Mouse (Mus musculus): ENCODE measurements at regions not wholly inside any gene's neighbourhood (a gene's known extent, or its start where the extent isn't known, plus 50 kb on each side); places are given as distances from the start of the nearest gene placed in this dataset.

GRCm38 (mm10) chr7:111157754-111158325 lies 75.0 kb upstream of the Eif4g2 start:
- no peak overlapping the region for H3K4me3 ChIP-seq (ENCODE audit: insufficient read depth, low read depth, low read length)
- peaks cover 17% of the 10 kb centered on the region for H3K4me1 ChIP-seq (ENCODE audit: control insufficient read depth, insufficient read depth, low read length)
- peak overlapping the region; percentile 30 for H3K27ac ChIP-seq (ENCODE audit: insufficient read depth, low read depth, low read length)
- TF ChIP-seq CTCF (IDR thresholded peaks at IDR 0.05; ENCODE audit: insufficient read depth, low read depth, low read length) (no peak), POLR2A (IDR thresholded peaks at IDR 0.05; ENCODE audit: insufficient read depth, low read depth, low read length) (no peak)
- WGBS: 60% methylated on average over 9 of the region's 9 CpGs

GRCm38 (mm10) chr7:111157287-111157686 lies 74.5 kb upstream of the Eif4g2 start:
- Histone ChIP-seq H3K4me1 (ENCODE audit: control insufficient read depth, insufficient read depth, low read length) (peaks cover 17% of the 10 kb centered on the region), H3K27ac (ENCODE audit: insufficient read depth, low read depth, low read length) (0 out of 2 replicates have a peak overlapping the region, but pooled peaks have one; percentile 30), H3K4me3 (ENCODE audit: insufficient read depth, low read depth, low read length) (no peak overlapping the region)
- TF ChIP-seq POLR2A (IDR thresholded peaks at IDR 0.05; ENCODE audit: insufficient read depth, low read depth, low read length): no peak
- TF ChIP-seq CTCF (IDR thresholded peaks at IDR 0.05; ENCODE audit: insufficient read depth, low read depth, low read length): no peak
- 3% methylated on average over 6 of the region's 6 CpGs for WGBS

GRCm38 (mm10) chr7:111156472-111157231 lies 73.8 kb upstream of the Eif4g2 start:
- peaks cover 17% of the 10 kb centered on the region for H3K4me1 ChIP-seq (ENCODE audit: control insufficient read depth, insufficient read depth, low read length)
- peak overlapping the region; percentile 76 for H3K27ac ChIP-seq (ENCODE audit: insufficient read depth, low read depth, low read length)
- WGBS: 28% methylated on average over 8 of the region's 8 CpGs
- no peak overlapping the region for H3K4me3 ChIP-seq (ENCODE audit: insufficient read depth, low read depth, low read length)
- no peak for TF ChIP-seq CTCF (IDR thresholded peaks at IDR 0.05; ENCODE audit: insufficient read depth, low read depth, low read length)
- no peak for TF ChIP-seq POLR2A (IDR thresholded peaks at IDR 0.05; ENCODE audit: insufficient read depth, low read depth, low read length)

- no peak for TF ChIP-seq POLR2A (IDR thresholded peaks at IDR 0.05; ENCODE audit: insufficient read depth, low read depth, low read length)
- no peak for TF ChIP-seq CTCF (IDR thresholded peaks at IDR 0.05; ENCODE audit: insufficient read depth, low read depth, low read length)
- H3K27ac ChIP-seq (ENCODE audit: insufficient read depth, low read depth, low read length): peak overlapping the region; percentile 76
These were observed 73.2 kb upstream of the Eif4g2 start for GRCm38 (mm10) chr7:111155995-111156394.

GRCm38 (mm10) chr7:111154217-111154616 lies 71.4 kb upstream of the Eif4g2 start:
- no peak overlapping the region for H3K27ac ChIP-seq (ENCODE audit: insufficient read depth, low read depth, low read length)
- no peak overlapping the region for H3K4me3 ChIP-seq (ENCODE audit: insufficient read depth, low read depth, low read length)
- TF ChIP-seq CTCF (IDR thresholded peaks at IDR 0.05; ENCODE audit: insufficient read depth, low read depth, low read length): no peak
- TF ChIP-seq POLR2A (IDR thresholded peaks at IDR 0.05; ENCODE audit: insufficient read depth, low read depth, low read length): no peak
- 90% methylated on average over 13 of the region's 13 CpGs for WGBS
- peaks cover 17% of the 10 kb centered on the region for H3K4me1 ChIP-seq (ENCODE audit: control insufficient read depth, insufficient read depth, low read length)

More at GRCm38 (mm10) chr7:111155995-111156394, 73.2 kb upstream of the Eif4g2 start:
- 63% methylated on average over 6 of the region's 6 CpGs for WGBS
- Histone ChIP-seq H3K4me1 (ENCODE audit: control insufficient read depth, insufficient read depth, low read length) (peaks cover 17% of the 10 kb centered on the region), H3K4me3 (ENCODE audit: insufficient read depth, low read depth, low read length) (no peak overlapping the region)

- Histone ChIP-seq H3K4me1 (ENCODE audit: control insufficient read depth, insufficient read depth, low read length) (no peaks in the 10 kb centered on the region), H3K27ac (ENCODE audit: insufficient read depth, low read depth, low read length) (no peak overlapping the region), H3K4me3 (ENCODE audit: insufficient read depth, low read depth, low read length) (no peak overlapping the region)
- TF ChIP-seq POLR2A (IDR thresholded peaks at IDR 0.05; ENCODE audit: insufficient read depth, low read depth, low read length): no peak
- no peak for TF ChIP-seq CTCF (IDR thresholded peaks at IDR 0.05; ENCODE audit: insufficient read depth, low read depth, low read length)
- WGBS: 81% methylated on average over 5 of the region's 5 CpGs
These were observed 67.7 kb upstream of the Eif4g2 start for GRCm38 (mm10) chr7:111150540-111150939.

GRCm38 (mm10) chr7:111150115-111150514 lies 67.3 kb upstream of the Eif4g2 start:
- no peaks in the 10 kb centered on the region for H3K4me1 ChIP-seq (ENCODE audit: control insufficient read depth, insufficient read depth, low read length)
- H3K27ac ChIP-seq (ENCODE audit: insufficient read depth, low read depth, low read length): no peak overlapping the region
- no peak overlapping the region for H3K4me3 ChIP-seq (ENCODE audit: insufficient read depth, low read depth, low read length)
- WGBS: 86% methylated on average over 5 of the region's 5 CpGs
- TF ChIP-seq POLR2A (IDR thresholded peaks at IDR 0.05; ENCODE audit: insufficient read depth, low read depth, low read length) (no peak), CTCF (IDR thresholded peaks at IDR 0.05; ENCODE audit: insufficient read depth, low read depth, low read length) (no peak)

- no peak overlapping the region for H3K4me3 ChIP-seq (ENCODE audit: insufficient read depth, low read depth, low read length)
- 86% methylated on average over 6 of the region's 6 CpGs for WGBS
- TF ChIP-seq CTCF (IDR thresholded peaks at IDR 0.05; ENCODE audit: insufficient read depth, low read depth, low read length) (no peak), POLR2A (IDR thresholded peaks at IDR 0.05; ENCODE audit: insufficient read depth, low read depth, low read length) (no peak)
- no peaks in the 10 kb centered on the region for H3K4me1 ChIP-seq (ENCODE audit: control insufficient read depth, insufficient read depth, low read length)
- no peak overlapping the region for H3K27ac ChIP-seq (ENCODE audit: insufficient read depth, low read depth, low read length)
These were observed 64.8 kb upstream of the Eif4g2 start for GRCm38 (mm10) chr7:111147593-111147992.

GRCm38 (mm10) chr7:111146670-111147069 lies 63.8 kb upstream of the Eif4g2 start:
- 94% methylated on average over 4 of the region's 4 CpGs for WGBS
- H3K4me3 ChIP-seq (ENCODE audit: insufficient read depth, low read depth, low read length): no peak overlapping the region
- H3K27ac ChIP-seq (ENCODE audit: insufficient read depth, low read depth, low read length): no peak overlapping the region
- no peak for TF ChIP-seq CTCF (IDR thresholded peaks at IDR 0.05; ENCODE audit: insufficient read depth, low read depth, low read length)
- TF ChIP-seq POLR2A (IDR thresholded peaks at IDR 0.05; ENCODE audit: insufficient read depth, low read depth, low read length): no peak
- H3K4me1 ChIP-seq (ENCODE audit: control insufficient read depth, insufficient read depth, low read length): peaks cover under 1% of the 10 kb centered on the region; the same call in 1 of the 2 replicates
